Mouse (Mus musculus): Measurements from ENCODE around the gene Dnm3.

The Dnm3 gene

DNA sequence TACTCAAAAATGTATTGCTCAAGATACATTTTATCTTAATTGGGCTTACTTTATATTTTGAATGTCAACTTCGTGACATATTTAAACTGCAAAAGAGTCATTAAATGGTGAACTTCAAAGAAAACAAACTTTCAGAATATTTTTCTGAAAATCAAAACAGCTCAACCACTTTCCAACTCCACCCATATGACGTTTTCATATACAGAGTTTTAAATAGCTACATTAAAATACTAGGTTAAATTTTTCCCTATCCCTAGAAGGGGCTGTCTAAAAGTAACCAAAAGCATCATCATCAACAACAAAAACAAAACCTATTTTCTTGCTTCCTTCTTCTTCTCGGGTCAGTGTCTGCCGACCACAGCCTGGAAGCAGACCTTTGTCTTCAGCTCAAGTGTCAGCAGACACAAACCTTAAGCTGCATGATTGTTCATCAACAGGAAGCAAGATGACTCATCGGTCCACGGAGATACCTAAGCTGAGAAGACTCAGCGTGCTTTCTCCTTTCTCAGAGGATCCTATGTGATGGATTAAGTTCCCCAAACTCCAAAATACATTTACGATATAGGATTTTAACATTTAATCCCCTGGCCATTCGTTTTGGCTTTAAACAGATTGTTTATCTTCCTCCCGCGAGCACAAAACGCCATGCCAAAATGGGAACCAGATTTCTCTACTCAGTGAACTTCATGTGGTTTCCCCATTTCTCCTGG lies 270.7 kb downstream of the Dnm3 start:
- no peak for DNase-seq

DNA sequence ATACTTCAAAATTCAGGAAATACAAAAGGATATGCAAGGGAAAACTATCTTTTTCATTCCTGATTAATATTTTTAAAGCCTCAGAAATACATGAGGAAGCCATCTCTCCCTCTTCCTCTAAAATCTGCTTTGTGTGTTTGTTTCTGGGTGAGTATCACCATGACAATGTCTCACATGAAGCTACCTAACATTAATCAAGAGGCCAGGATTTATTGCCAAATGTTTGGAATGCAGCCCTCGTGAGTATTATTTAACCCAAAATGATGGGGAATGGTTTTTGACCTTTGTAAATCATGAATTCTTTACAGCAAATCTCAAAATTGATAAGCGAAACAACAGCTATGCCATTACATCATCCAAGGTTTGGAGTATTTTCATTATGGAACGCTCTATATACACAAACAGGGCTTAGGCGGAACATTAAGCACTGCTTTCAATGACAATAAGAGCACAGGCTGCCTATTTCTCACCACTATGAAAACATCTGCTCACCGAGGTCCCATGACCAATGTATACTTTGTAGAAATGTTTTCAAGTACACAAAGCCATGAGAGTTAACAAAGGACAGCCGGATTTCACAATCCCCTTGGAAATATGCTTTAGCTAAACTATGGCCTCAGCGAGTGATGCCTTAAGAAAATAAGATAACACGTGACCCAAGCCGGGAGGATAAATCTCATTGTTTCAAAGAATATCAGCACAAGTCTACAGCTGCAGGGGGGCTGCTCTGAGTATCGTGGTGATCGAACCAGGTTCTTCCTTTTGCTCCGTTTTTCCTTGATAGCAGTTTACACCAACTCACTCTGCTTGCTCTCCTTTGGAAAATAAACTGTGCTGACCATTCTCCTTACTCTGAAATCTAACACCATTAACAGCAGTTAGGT lies 275.1 kb downstream of the Dnm3 start:
- no peak for DNase-seq

DNA sequence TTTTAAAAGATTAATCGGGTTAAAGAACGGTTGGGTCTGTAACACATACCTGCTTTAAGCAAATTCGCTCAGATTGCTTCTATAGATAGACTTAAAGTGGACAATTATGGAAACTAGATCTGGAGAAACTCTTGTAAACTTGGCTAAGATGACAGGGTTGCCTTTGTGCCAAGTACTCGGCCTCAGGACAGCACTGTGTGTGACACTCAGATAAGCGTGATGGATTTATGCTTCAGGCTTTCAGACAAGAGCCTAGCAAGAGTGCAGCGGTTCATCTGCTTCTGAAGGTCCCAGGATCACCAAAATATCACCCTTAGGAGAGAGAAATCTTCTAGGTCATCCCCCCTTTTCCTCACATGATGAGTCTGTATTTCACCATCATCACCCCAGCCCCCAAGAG lies 277.4 kb downstream of the Dnm3 start:
- DNase-seq = no peak

- peak; percentile 62 for DNase-seq
Observed at GRCm38 (mm10) chr1:162196812-162197680, 280.8 kb downstream of the Dnm3 start.

- no peak for DNase-seq
Observed at GRCm38 (mm10) chr1:162188744-162189143, 289.1 kb downstream of the Dnm3 start.

- no peak for DNase-seq
Observed at GRCm38 (mm10) chr1:162187352-162188120, 290.3 kb downstream of the Dnm3 start.

DNA sequence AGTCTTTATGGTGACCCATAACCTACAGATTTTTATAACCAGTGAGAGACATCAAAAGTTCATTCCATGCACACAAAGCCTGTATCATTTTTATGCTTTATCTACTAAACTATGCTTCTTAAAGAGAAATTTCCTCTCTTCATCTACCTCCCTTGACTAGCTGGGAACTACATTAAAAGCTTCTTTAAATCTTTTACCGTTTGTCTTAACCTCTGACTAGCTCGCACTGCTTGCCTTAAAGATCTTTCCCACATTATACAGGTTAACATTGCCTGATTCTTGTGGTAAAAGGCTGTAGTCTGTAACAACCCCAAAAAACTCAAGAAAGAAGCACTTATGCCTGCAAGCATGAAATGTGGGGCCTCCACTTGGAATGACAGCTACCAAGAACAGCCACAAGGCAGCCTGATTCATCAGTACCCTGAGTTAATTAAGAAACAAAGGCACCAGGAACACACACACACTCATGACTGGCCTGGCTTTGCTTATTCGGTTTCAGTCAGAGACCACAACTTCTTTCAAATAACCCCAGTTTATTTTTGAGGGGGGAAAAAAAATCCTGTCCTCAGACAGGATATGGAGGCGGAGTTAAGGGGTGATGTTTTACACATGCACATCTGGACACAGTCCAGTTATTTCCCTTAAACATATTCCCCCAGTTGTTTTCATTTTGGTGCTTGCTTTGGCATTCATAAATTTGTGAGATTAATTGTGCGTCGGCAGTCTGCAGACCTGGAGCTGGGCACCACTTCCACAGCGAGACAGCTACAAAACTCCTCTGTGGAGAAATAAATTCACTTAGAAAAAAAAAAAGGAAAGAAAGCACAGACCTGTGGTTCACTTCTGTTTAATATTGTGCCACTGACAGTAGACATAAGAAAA lies 291.1 kb downstream of the Dnm3 start:
- DNase-seq = no peak

GRCm38 (mm10) chr1:162184003-162184748 lies 293.7 kb downstream of the Dnm3 start:
- DNase-seq = peak; percentile 73

DNA sequence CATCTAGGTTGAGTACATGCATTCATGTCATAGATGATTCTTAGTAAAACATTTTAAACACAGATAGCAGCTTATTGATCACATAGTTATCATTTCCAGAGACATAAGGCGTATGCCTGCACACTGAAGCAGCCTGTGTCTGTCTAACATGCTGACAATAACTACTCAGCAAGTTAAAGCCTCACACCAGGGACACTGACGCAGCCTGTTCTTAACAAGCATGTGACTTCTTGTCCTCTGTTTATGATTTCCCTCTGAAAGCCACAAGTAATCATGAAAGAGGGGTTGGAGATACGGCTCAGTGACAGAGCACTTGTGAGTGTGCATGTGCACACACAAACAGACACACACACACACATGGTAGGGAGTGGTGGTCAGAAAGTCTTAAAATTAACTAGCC lies 294.4 kb downstream of the Dnm3 start:
- DNase-seq = no peak

- no peak for DNase-seq
Observed at GRCm38 (mm10) chr1:162181187-162181975, 296.5 kb downstream of the Dnm3 start.

DNA sequence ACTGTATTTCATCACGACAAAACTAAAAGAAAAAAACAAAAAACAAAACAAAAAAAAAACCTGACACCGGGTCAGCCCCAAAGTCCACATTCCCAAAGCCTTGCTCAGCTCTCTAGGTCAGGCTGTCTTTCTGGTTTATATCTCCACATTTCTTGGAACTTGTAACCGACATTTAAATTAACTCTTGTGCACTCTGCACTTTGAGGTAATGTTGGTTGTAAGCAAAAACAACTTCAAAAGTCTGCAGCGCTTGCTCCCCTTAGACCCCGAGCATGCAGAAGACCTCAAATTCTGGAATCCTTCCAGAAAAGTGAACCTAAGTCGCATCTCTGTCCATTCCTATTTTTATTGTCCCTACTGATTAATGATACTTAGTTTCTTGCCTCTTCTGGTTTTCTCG lies 297.4 kb downstream of the Dnm3 start:
- DNase-seq = no peak

DNA sequence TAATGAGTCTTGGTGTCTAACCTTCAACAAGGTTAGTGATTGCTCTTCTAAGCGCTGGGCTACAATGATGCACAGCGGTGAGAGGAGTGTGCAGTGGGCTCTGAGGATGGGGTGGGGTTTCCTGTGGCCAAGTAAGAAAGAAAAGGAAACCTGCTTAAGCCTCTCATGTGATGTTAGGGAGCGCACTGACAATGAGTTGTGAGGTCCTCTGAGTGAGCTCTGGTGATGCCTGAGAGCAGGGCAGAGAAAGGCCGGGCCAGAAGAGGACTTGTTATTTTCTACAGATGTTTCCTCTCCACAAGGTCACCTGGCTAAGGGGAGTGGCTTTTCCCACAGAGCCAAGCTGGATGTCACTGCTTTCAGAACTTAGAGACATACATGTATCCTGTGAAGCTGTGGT lies 298.4 kb downstream of the Dnm3 start:
- DNase-seq = no peak

GRCm38 (mm10) chr1:162172806-162173205 lies 305.0 kb downstream of the Dnm3 start:
- DNase-seq = no peak

- DNase-seq = no peak
Observed at GRCm38 (mm10) chr1:162163687-162164484, 313.9 kb downstream of the Dnm3 start.

DNA sequence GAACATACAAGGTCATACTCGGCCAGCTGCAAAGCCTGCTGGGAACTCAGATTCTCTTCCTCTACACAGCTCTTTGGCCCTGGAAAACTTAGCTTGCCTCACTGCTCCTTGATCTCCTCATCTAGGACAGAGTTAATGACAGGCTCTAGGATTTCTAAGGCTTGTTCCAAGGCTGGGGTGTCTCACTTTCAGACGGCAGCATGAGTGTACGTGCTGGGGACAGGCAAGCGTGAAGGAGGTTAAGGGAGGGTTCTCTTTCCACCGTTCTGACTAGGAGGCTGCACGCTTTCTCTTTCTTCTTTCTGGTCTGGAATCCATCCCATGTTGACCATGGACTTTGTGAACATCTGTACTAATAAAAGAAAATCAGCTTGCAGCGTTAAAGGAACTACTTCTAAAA lies 315.2 kb downstream of the Dnm3 start:
- no peak for DNase-seq

GRCm38 (mm10) chr1:162162249-162162648 lies 315.6 kb downstream of the Dnm3 start:
- DNase-seq = no peak

- no peak for DNase-seq
Observed at GRCm38 (mm10) chr1:162160718-162161117, 317.1 kb downstream of the Dnm3 start.

GRCm38 (mm10) chr1:162158486-162158885 lies 319.3 kb downstream of the Dnm3 start:
- DNase-seq = no peak

GRCm38 (mm10) chr1:162157659-162158058 lies 320.2 kb downstream of the Dnm3 start:
- DNase-seq = no peak

Measured in cerebellum, adult 11-12 months (tissue).